Mouse (Mus musculus): Measurements from ENCODE around the gene Lrrc8c. TPM values are rescaled to one million over a fixed set of nuclear protein-coding genes. Genes with fewer than 3 reads are reported as not detected.
A peak's percentile ranks its signal among the peaks of the same experiment; 100 is the strongest.

The Lrrc8c gene
- polyA plus RNA-seq, 1 experiment from 2014 or later = 7.5 TPM

DNA sequence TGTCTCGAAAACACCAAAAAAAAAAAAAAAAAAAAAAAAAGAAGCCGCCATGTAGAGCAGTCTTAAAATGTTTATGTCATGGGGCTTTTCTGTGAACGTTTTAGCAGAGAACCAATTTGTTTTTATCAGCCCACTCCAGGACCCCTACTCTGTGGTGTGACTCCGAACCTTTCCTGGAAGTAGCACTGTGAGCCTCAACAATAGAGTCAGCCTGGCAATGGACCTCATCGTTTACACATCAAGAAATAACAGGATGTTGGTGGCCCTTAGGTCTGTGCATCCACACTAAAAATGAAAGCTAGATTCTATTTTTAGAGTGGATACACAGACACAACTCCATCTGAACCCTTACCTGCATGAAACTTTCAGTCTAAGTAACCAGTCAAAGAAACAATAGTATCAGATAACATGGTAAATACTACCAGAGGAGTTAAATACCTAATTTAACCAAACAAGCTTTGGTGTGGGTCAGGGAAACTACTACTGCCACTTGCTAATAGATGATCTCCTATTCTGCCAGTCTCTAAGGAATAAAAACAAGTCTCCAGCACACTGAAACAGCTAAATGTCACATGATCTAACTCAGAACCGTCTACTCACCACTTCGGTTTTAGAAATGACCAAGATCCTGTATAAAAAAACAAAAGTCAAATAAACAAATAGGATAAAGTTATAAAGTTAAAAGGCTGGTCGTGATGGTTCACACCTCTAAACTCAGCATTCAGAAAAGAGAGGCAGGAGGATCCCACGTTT, 95.7 kb downstream of the Lrrc8c start:
- no peaks in the 10 kb centered on the region for H3K27me3 ChIP-seq
- no peak for TF ChIP-seq CTCF (IDR thresholded peaks at IDR 0.05)
- ChIA-PET CTCF (no interaction called here), POLR2A (interaction anchor here (0.6 kb wide), 1 partner anchor 255 kb away, joined by 3 read pairs; no protein-coding TSS in a partner anchor)
- in situ Hi-C loops (cut with MboI; ENCODE audit: low pct_unique_long_range_greater_than_20kb) = no loop called here
- DNase-seq (ENCODE audit: low read depth, low spot score) (no peak), ATAC-seq (no peak)

DNA sequence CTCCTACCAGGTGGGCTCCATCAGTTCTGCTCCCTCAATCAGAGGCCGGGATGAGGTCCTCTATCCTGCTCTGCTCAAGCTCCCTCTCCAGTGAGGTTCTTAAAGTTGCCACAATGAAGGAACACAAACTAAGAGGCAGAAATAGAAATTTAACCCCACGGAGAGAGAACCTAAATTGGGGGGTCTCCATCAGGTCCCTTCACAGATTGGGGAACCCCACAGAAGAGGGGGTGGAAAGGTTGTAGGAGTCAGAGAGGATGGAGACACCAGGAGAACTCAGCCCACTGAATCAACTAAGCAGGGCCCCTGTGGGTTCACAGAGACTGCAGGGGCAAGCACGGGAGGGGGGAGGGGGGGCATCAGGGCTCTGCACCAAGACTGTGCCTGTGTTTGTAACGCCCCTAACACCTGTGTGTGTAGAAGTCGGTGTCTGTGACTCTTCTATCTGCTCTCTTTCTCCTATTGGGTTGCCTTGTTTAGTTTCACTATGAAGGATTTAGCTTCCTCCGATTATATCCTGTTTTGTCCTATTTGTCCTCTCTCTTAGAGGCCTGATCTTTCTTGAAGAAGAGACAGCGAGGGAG, 96.8 kb downstream of the Lrrc8c start:
- ATAC-seq = no peak
- CTCF ChIA-PET = no interaction called here
- in situ Hi-C loops (cut with MboI; ENCODE audit: low pct_unique_long_range_greater_than_20kb) = no loop called here

DNA sequence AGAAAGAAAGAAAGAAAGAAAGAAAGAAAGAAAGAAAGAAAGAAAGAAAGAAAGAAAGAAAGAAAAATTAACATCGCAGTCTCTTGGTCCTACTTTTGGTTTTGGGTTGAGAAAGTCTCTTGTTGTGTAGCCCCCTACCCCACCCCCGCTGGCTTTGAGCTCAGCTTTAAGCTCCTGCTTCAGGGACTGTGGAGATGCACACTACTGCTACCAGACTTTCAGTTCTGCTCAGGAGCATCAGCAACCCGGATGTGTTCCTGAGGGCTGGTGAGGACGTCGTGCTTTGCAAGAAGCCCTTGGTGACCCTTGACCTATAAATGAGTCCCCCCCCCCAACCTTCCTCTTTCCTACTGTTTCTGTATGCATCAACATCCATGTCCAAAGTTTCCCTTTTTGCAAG, 97.3 kb downstream of the Lrrc8c start:
- CTCF ChIA-PET = no interaction called here
- in situ Hi-C loops (cut with MboI; ENCODE audit: low pct_unique_long_range_greater_than_20kb) = no loop called here
- ATAC-seq (no peak), DNase-seq (ENCODE audit: low read depth, low spot score) (no peak)
- H3K27me3 ChIP-seq = no peaks in the 10 kb centered on the region
- no peak for TF ChIP-seq CTCF (IDR thresholded peaks at IDR 0.05)
- POLR2A ChIA-PET = no interaction called here

More for the DNA sequence above, 96.8 kb downstream of the Lrrc8c start:
- POLR2A ChIA-PET = no interaction called here
- no peaks in the 10 kb centered on the region for H3K27me3 ChIP-seq
- no peak for TF ChIP-seq CTCF (IDR thresholded peaks at IDR 0.05)
- no peak for DNase-seq (ENCODE audit: low read depth, low spot score)

DNA sequence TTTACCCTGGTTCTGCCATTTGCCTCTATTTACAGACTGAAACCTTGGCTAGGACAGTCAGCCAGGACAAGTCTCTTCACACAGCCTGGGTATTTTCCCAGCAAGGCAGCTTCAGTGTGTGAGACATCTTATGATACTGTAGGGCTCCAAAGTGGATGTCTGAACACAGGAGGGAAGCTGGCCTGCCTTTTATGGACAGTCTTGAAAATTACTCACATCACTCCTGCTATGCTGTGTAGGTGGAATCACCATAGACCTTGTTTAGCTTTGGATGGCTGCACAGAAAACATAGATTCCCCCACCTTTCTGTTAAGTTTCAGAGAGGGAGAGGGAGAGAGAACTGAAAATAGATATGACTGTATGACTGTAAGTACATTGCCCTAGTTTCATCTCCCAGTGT, 99.3 kb downstream of the Lrrc8c start:
- ChIA-PET POLR2A (interaction anchor here (0.7 kb wide), 1 partner anchor 13 kb away, joined by 6 read pairs; no protein-coding TSS in a partner anchor), CTCF (interaction anchor here (1.3 to 1.5 kb wide), 3 partner anchors 23 to 95 kb away, joined by 3 to 5 read pairs (median 4); no protein-coding TSS in a partner anchor)
- no peak for ATAC-seq
- no peak for DNase-seq (ENCODE audit: low read depth, low spot score)
- in situ Hi-C loops (cut with MboI; ENCODE audit: low pct_unique_long_range_greater_than_20kb) = no loop called here
- no peak for TF ChIP-seq CTCF (IDR thresholded peaks at IDR 0.05)
- no peaks in the 10 kb centered on the region for H3K27me3 ChIP-seq

DNA sequence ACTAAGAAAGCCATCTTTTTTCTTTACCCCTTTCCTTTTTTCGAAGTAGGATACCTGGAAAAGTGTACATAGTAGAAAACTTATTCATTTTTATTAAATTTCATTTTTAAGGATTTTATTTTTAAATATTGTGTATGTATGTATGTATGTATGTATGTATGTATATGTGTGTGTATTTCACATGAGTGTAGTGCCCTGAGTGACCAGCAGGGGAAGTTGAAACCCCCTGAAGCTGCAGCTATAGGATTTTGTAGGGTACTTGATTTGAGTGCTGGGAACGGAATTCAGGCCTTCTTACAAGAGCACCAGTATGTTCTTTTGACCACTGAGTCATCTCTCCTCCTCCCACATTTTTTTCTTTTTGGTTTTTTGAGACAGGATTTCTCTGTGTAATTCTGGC, 100.5 kb downstream of the Lrrc8c start:
- ChIA-PET CTCF (interaction anchor here (0.8 to 1.7 kb wide), 3 partner anchors 11 to 97 kb away, joined by 3 to 7 read pairs (median 6); no protein-coding TSS in a partner anchor), POLR2A (no interaction called here)
- ATAC-seq (no peak), DNase-seq (ENCODE audit: low read depth, low spot score) (no peak)
- peak; percentile 48 for TF ChIP-seq CTCF (IDR thresholded peaks at IDR 0.05)
- in situ Hi-C loops (cut with MboI; ENCODE audit: low pct_unique_long_range_greater_than_20kb) = loop anchor here (10.0 kb wide), 1 partner anchor 95 kb away; no protein-coding TSS in a partner anchor
- H3K27me3 ChIP-seq = no peaks in the 10 kb centered on the region

DNA sequence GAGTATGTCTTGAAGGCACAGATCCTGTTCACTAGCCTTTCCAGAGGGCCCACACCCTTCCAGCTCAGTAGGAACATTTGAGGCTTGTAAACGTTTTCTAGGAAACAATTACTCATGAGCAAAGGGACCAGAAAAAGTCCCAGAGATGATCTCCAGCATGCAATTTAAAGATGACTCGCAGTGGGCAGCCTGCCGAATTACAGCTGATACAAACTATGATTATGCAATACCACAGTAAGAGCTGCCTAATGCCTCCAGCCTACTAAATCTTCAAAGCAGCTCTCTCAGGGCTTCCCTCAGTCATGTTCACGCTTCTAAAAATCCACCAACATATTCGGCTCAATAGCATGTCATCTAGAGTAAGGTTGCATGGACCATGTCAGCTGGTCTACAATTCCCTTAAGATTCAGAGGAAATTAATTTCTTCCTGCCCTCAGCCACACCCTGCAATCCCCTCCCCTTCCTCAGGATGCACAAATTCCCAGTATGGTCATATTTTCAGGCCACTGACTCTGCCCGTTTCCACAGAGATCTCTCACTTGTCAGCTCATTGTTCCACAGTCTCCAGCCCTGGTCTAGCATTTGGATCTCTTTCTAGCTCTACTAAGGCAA, 101.4 kb downstream of the Lrrc8c start:
- TF ChIP-seq CTCF (IDR thresholded peaks at IDR 0.05) = no peak
- in situ Hi-C loops (cut with MboI; ENCODE audit: low pct_unique_long_range_greater_than_20kb) = loop anchor here (10.0 kb wide), 1 partner anchor 96 kb away; no protein-coding TSS in a partner anchor
- ATAC-seq (peak; percentile 82), DNase-seq (ENCODE audit: low read depth, low spot score) (peak; percentile 96)
- CTCF ChIA-PET = interaction anchor here (0.7 to 2.8 kb wide), 7 partner anchors 9 to 98 kb away, joined by 3 to 10 read pairs (median 3); no protein-coding TSS in a partner anchor
- POLR2A ChIA-PET = no interaction called here
- H3K27me3 ChIP-seq = no peaks in the 10 kb centered on the region

DNA sequence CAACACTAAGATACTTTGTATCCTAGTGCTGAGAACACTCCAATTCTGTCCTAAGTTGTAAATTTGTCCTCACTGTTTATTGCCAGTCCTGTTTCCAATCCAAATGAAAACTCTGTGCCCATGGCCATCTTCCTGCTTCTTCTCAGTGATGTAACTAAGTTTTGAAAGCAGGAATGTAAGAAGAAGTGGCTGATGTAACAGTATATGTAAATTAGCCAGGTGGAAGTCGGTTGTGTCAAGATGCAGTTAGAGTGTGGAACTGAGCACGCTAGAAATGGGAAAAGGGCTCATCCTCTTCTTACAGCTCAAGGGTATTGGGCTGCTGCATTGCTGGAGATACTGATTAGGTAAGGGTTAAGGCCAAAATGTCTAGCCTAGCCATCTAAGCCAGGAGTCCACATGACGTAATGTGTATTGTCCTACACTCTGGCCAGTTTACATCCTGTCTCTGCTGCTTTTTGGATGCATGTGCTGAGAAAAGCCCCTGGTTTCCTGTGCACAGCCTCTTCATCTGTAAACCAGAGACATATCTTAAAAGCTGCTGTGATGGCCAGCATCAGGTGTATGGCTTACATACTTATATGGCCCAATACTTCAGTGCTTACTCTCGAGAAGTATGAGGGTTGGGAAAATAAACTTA, 104.0 kb downstream of the Lrrc8c start:
- H3K27me3 ChIP-seq = no peaks in the 10 kb centered on the region
- ATAC-seq = no peak
- ChIA-PET CTCF (interaction anchor here (0.8 to 1.2 kb wide), 2 partner anchors 16 to 46 kb away, joined by 3 read pairs; no protein-coding TSS in a partner anchor), POLR2A (no interaction called here)
- in situ Hi-C loops (cut with MboI; ENCODE audit: low pct_unique_long_range_greater_than_20kb) = loop anchor here (10.0 kb wide), 1 partner anchor 98 kb away; no protein-coding TSS in a partner anchor
- no peak for TF ChIP-seq CTCF (IDR thresholded peaks at IDR 0.05)
- DNase-seq (ENCODE audit: low read depth, low spot score) = no peak

DNA sequence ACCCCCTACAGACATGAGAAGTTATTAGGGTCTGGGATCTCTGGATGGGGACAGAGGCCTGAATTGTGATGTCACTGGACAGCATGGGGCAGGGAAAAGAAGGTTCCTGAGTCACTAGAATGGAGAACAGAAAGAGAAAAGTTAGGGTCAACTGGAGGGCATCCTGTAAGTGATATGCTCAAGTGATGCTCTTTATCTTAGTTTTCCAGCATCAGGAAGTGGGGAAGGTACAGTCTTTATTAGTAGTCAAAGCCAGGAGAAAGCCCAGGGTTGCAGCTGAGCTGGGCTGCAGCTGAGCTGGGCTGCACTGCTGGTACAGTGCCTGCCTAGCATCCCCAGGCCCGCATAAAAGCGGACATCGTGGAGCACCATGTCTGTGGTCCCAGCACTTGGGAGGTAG, 105.1 kb downstream of the Lrrc8c start:
- no peak for ATAC-seq
- no peak for TF ChIP-seq CTCF (IDR thresholded peaks at IDR 0.05)
- no peaks in the 10 kb centered on the region for H3K27me3 ChIP-seq
- DNase-seq (ENCODE audit: low read depth, low spot score) = no peak
- POLR2A ChIA-PET = interaction anchor here (0.7 kb wide), 1 partner anchor 43 kb away, joined by 4 read pairs; no protein-coding TSS in a partner anchor
- CTCF ChIA-PET = no interaction called here
- in situ Hi-C loops (cut with MboI; ENCODE audit: low pct_unique_long_range_greater_than_20kb) = loop anchor here (10.0 kb wide), 1 partner anchor 99 kb away; no protein-coding TSS in a partner anchor

DNA sequence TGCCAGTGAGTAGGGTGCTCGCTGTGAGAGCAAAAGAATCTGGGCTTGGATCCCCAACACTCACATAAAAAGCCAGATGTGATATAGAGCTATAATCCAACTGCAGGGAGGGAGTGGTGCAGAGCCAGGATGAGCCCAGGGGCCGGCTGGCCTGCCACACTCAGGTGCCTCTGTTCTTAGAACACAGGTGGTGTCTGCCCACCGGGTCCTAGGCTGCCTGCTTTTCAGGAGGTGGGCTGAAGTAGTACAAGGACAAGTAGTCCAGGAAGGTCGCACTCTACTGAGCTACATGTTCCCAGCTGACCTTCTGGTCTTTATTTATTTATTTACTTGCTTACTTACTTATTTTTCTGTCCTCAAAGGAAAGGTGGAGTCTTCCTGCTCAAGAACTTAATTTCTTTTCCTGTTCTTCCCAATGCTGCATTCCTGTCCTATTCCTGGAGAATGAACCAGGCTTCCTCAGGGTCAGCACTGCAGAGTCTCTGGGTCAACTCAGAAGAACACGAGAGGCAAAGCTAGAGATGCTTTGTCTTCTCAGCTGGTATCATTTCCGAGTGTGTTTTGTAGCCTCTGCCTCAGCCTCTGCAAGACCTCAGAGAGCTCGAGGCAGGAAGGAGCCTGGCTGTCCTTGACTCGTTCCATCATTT, 106.4 kb downstream of the Lrrc8c start:
- H3K27me3 ChIP-seq = no peaks in the 10 kb centered on the region
- ChIA-PET POLR2A (no interaction called here), CTCF (interaction anchor here (0.6 to 2.0 kb wide), 6 partner anchors 11 to 125 kb away, joined by 3 to 5 read pairs (median 3); no protein-coding TSS in a partner anchor)
- in situ Hi-C loops (cut with MboI; ENCODE audit: low pct_unique_long_range_greater_than_20kb) = loop anchor here (10.0 kb wide), 1 partner anchor 101 kb away; no protein-coding TSS in a partner anchor
- DNase-seq (ENCODE audit: low read depth, low spot score) (no peak), ATAC-seq (no peak)
- no peak for TF ChIP-seq CTCF (IDR thresholded peaks at IDR 0.05)

Data from Patski (cell line).